Mouse (Mus musculus) B cell, adult 2 months (primary cell): ENCODE data around the gene Nup107.

Experiments used
- DNase-seq, 2 experiments: peaks; one replicate each; pipeline ENCODE4 v3.0.0; 2022

Gene Nup107

GRCm38 (mm10) chr10:117792141-117793091 is at the start of gene Nup107:
Gene Nup107 (minus strand): TSS chr10:117792705.
- peak; percentile 100 for DNase-seq

GRCm38 (mm10) chr10:117841765-117842164 is 49.3 kb upstream of the Nup107 start:
- DNase-seq: no peak

GRCm38 (mm10) chr10:117840431-117840995 is 48.0 kb upstream of the Nup107 start:
- DNase-seq: no peak

DNA sequence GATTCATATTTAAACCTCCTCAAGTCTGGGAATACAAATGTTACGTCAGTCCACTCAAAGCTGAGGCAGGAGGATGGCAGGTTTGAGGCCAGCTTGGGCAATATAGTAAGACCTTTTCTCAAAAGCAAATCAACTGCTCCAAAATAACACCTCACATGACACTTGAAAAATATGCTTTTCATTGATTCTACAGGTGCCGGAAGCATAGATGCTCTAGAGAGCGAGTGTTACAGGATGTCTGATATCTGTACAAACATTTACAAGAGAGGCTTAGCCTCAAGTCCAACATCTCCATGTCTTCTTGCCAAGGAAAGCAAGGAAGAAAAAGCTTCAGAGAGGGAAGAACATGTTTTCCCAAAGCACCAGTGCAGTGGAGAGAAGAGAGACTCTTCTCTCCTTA is 47.2 kb upstream of the Nup107 start:
- DNase-seq: no peak

GRCm38 (mm10) chr10:117838924-117839323 is 46.4 kb upstream of the Nup107 start:
- no peak for DNase-seq

GRCm38 (mm10) chr10:117836354-117836753 is 43.8 kb upstream of the Nup107 start:
- peak; percentile 72 to 76 for DNase-seq

GRCm38 (mm10) chr10:117835453-117835852 is 42.9 kb upstream of the Nup107 start:
- no peak for DNase-seq

DNA sequence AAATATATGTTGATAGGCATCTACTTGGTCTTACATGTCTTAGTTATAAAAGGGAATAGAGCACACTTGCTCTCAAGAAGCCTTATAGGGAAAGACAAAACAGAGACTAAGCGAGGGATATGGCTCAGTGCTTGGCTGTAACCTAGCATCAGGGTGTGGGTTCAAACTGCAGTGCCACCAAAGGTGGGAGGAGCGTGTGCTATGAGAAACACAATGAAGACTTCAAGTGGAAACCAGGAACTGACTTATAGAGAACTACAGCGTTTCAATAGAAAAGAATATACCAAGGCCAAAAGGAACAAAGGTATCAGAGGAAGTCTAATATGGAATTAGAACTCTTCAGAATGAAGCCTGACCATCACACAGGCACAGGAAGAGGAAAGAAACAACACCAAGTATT is 38.3 kb upstream of the Nup107 start:
- DNase-seq: no peak

- peak; percentile 59 to 64 for DNase-seq
Measured at GRCm38 (mm10) chr10:117829472-117830155, 37.1 kb upstream of the Nup107 start.

DNA sequence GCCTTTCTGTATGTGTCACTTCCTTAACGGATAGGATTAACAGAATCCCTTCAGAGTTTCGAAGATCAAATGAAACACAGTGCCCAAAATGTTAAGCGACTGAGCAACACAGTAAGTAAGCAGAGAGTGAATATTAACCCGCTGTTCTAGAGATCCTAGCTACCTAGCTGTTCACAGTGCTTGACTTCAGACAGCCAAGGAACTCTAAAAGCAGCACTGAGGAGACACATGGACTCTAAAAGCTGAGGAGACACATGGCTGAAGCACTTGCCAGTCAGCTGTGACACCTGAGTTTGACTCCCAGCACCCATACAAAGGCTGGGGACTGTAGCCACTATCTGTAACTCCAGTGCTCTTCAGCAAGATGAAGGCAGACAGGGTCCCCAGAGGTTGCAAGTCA is 36.5 kb upstream of the Nup107 start:
- no peak for DNase-seq

- no peak for DNase-seq
Measured at GRCm38 (mm10) chr10:117828536-117828935, 36.0 kb upstream of the Nup107 start.

- DNase-seq: no peak
Measured at GRCm38 (mm10) chr10:117824647-117825046, 32.1 kb upstream of the Nup107 start.

GRCm38 (mm10) chr10:117824139-117824538 is 31.6 kb upstream of the Nup107 start:
- no peak for DNase-seq

- DNase-seq: no peak
Measured at GRCm38 (mm10) chr10:117823321-117823720, 30.8 kb upstream of the Nup107 start.

GRCm38 (mm10) chr10:117818600-117818999 is 26.1 kb upstream of the Nup107 start:
- no peak for DNase-seq

GRCm38 (mm10) chr10:117816721-117817120 is 24.2 kb upstream of the Nup107 start:
- no peak for DNase-seq

DNA sequence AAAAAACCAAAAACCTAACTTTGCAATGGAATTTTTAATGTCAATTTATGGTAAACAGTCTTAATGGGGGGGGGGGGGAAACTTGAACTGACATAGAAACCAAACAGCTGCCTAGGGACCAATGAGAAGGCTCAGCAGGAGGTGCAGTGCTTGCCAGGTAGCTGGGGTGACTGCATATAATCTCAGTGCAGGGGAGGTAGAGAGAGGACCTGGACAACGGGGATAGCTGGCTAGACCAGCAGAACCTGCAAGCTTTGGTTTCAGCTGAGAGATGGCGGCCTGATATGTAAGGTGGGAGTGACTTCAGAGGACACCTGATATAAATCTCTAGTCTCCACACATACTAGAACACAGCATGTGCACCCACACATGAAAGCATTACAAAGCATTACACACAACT is 20.0 kb upstream of the Nup107 start:
- DNase-seq: no peak

DNA sequence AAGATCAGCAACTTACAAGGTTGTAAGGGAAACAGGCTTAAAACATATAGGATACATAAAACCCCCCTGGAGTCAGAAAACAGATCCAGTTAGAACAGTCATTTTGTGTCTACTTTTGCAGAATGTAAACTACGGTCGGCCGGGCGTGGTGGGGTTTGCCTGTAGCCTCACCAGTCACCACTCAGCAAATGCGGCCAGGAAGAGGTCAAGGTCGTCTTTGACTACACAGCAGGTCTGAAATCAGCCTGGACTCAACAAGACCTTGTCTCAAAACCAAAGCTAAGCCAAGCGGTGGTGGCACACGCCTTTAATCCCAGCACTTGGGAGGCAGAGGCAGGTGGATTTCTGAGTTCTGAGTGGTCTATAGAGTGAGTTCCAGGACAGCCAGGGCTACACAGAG is 19.1 kb upstream of the Nup107 start:
- DNase-seq: no peak

- DNase-seq: no peak
Measured at GRCm38 (mm10) chr10:117810506-117810905, 18.0 kb upstream of the Nup107 start.

- peak; percentile 76 to 82 for DNase-seq
Measured at GRCm38 (mm10) chr10:117808068-117808467, 15.6 kb upstream of the Nup107 start.

DNA sequence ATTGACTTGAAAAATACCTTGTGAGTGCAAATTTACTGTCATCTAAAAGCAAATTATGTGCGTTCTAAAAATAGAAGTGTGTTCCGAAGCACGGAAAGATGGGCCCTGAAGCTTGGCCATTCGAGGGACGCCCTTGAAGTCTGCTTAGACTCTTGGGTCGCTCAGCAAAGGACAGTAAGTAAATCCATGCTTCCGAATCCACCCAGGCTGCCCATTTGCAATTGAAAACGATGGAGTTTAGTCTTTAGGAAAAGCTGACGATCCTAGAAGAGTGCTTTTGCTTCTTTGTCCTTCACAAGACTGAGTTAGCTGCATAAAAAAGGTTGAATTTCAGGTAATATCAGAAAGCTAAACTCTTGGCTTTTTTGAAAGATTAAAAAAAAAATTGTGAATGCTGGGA is 13.4 kb upstream of the Nup107 start:
- DNase-seq: no peak

DNA sequence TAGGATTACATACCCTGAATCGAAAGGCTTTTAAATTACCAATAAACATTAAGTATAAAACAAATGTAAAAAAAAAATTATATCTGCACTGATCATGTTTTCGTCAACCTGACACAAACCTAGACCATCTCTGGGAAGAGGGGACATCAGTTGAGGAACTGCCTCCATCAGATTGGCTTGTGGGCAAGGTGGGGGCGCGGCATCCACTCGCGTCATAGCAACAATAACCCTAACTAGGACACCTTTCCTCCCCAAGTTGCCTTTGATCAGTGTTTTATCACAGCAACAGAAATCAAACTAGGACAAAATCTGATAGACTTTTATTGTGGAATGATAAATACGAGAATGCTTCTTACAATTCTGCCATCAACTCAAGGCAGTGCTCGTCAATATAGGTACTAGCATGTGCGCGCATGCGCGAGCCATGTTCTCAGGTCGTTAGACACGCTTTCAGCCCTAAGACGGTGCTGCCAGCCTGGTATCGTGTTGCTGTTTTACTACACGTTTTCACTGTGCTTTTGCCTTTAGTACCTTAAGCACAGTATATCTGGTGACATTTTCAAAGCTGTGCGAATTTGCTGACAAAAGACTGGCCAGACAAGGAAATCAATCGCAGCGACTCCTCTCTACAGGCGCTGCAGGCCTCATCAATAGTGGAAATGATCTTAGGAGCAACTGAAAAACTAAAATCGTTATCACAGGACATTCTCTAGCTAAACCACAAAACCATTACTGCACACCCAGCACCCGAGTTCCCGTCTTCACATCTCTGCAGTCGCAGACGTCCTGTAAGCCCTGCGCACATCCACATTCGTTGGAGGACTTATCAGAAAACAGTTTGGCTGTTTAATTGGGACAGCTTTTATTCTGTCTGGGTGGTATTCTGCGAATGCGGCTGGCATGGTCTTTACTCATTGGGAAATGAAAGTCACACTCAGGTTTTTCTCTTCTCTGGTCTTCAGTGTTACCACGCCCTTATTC is 11.7 kb upstream of the Nup107 start:
- DNase-seq: no peak
